Mouse (Mus musculus) myocyte (in vitro differentiated cells): ENCODE measurements around the gene Zmynd15.

Experiments
- CEBPB ChIP-seq: IDR thresholded peaks from 2 replicates; pipeline ENCODE4 v1.6.1; 2011; ENCODE audit warnings: mild to moderate bottlenecking, moderate library complexity; ENCODE audit not compliant: poor library complexity, insufficient read depth, severe bottlenecking
- E2F4 ChIP-seq: IDR thresholded peaks from one replicate; pipeline ENCODE4 v1.6.1; 2011; ENCODE audit warnings: mild to moderate bottlenecking, control low read depth, moderate library complexity; ENCODE audit not compliant: insufficient read depth
- MAX ChIP-seq: IDR thresholded peaks from one replicate; pipeline ENCODE4 v1.6.1; 2011; ENCODE audit warnings: low read depth, mild to moderate bottlenecking, control low read depth
- MYOD1 ChIP-seq, 3 experiments: IDR thresholded peaks; one replicate each; pipeline ENCODE4 v1.6.1; 2011; ENCODE audit warnings: control low read depth in 2 of 3, low read depth in 2 of 3, mild to moderate bottlenecking in 2 of 3, moderate library complexity in 1 of 3; ENCODE audit not compliant: insufficient read length in 2 of 3, control insufficient read depth in 1 of 3
- MYOG ChIP-seq, 3 experiments: IDR thresholded peaks; one replicate each; pipeline ENCODE4 v1.6.1; 2011; ENCODE audit warnings: control low read depth in 2 of 3, low read depth in 2 of 3, mild to moderate bottlenecking in 2 of 3; ENCODE audit not compliant: insufficient read length in 2 of 3, control insufficient read depth in 1 of 3, insufficient read depth in 1 of 3
- POLR2A ChIP-seq: IDR thresholded peaks from one replicate; pipeline ENCODE4 v1.6.1; 2011; ENCODE audit warnings: low read depth, mild to moderate bottlenecking, control low read depth, moderate library complexity; ENCODE audit not compliant: insufficient read length
- SRF ChIP-seq: IDR thresholded peaks from one replicate; pipeline ENCODE4 v1.6.1; 2011; ENCODE audit warnings: low read depth; ENCODE audit not compliant: control insufficient read depth, insufficient read length
- USF1 ChIP-seq: IDR thresholded peaks from one replicate; pipeline ENCODE4 v1.6.1; 2011; ENCODE audit warnings: low read depth, mild to moderate bottlenecking, control low read depth, moderate library complexity

DNA sequence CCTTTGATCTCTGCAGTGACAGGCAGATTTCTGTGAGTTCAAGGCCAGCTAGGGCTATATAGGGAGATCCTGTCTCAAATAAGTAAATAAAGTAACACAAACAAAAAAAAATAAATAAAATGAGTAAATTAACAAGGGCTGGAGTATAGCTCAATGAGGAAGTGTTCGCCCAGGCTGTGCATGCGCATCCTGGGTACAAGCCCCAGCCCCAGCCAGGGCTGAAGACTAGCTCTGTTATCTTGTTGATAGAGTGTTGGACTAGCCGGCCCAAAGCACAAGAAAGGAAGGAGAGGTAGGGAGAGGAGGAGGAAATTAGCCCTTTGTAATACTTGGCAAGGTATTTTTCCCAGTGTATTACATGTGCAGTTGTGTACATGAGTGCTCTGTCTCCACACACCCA is 15.3 kb upstream of the Zmynd15 start:
- TF ChIP-seq POLR2A = no peak
- no peak for TF ChIP-seq USF1
- no peak for TF ChIP-seq CEBPB
- TF ChIP-seq MYOG (IDR thresholded peaks at IDR 0.05; ENCODE audit: control insufficient read depth in 1 of 3, insufficient read depth in 1 of 3, insufficient read length in 2 of 3, low read depth in 2 of 3) = no peak
- no peak for TF ChIP-seq SRF
- TF ChIP-seq MAX = no peak
- TF ChIP-seq MYOD1 (IDR thresholded peaks at IDR 0.05; ENCODE audit: control insufficient read depth in 1 of 3, insufficient read length in 2 of 3, low read depth in 2 of 3) = no peak
- TF ChIP-seq E2F4 = no peak
